Mouse (Mus musculus) urinary bladder, adult 18-20 months (tissue): ENCODE data around the gene Fthl17c.
"Not testable (repeated sequence)": the region's sequence is repeated elsewhere in the genome, so short reads cannot be mapped to it uniquely, and the experiment has no call there.

Experiments
- DNase-seq, 2 experiments: peaks; one replicate each; pipeline ENCODE4 v3.0.0; 2022; ENCODE audit warnings: low spot score in 2 of 2, mixed read lengths in 2 of 2

Fthl17c gene

GRCm38 (mm10) chrX:8976459-8976858, at the start of gene Fthl17c:
Gene Fthl17c, minus strand, starts transcription at chrX:8976559.
- DNase-seq: not testable (repeated sequence)

DNA sequence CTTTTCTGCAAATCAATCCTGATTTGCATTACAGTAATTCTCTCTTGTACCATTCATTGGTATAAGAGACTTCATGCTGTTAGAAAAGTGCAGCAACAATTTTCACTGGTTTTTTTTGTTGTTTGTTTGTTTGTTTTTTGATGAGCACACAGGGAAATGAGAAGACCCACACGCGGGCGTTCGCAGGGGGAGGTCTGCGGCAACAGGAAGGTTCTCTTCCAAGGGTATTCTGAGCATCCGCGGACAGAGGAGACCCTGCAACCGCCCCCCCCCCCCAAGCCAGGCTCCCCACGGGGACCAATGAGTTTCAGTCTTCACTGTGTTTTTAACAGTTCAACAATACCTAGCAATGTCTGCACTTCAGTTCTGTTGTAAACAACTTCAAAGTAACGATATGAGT, 43.1 kb upstream of the Fthl17c start:
- DNase-seq: no peak

DNA sequence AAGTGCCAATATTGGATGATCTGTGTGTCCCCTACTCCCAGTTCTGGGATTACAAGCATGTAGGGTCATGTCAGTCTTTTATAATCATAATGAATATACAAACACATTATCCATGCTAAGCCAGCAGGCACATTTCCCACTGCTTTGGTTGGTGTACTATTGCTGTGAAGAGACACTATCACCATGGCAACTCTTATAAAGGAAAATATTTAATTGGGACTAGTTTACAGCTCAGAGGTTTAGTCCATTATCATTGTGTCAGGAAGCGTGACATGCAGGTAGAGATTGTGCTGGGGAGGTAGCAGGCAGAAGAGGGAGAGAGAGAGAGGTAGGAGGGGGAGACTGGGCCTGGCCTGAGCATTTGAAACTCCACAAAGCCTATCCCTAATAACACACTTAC, 39.7 kb upstream of the Fthl17c start:
- no peak for DNase-seq

DNA sequence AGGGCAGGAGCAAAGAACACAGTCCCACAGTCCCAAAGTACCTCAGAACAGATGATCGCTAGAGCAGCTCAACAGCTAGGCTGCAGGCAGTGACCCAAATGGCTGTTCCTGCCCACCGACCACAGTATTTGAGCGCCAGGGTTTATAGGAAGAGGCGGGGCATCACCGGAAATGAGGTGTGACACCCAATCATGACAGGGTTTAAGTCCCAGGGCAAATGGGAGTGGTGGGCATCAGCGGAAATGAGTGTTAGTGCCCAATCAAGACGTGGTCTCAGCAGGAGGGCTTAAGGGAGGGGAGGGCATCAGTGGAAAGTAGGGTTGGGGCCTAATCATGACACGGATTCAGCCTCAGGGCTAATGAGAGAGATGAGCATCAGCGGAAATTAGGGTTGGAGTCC, 10.3 kb upstream of the Fthl17c start, which contains the start of gene Fthl17d:
Gene Fthl17d (minus strand): TSS at position 101 of the 400 bp plus-strand sequence.
- DNase-seq: not testable (repeated sequence)

GRCm38 (mm10) chrX:8964618-8965017, 11.7 kb downstream of the Fthl17c start:
- DNase-seq: not testable (repeated sequence)

GRCm38 (mm10) chrX:8962875-8963274, 13.5 kb downstream of the Fthl17c start, which contains the start of gene Fthl17b:
Gene Fthl17b, minus strand, starts transcription at chrX:8962975.
- DNase-seq: not testable (repeated sequence)

DNA sequence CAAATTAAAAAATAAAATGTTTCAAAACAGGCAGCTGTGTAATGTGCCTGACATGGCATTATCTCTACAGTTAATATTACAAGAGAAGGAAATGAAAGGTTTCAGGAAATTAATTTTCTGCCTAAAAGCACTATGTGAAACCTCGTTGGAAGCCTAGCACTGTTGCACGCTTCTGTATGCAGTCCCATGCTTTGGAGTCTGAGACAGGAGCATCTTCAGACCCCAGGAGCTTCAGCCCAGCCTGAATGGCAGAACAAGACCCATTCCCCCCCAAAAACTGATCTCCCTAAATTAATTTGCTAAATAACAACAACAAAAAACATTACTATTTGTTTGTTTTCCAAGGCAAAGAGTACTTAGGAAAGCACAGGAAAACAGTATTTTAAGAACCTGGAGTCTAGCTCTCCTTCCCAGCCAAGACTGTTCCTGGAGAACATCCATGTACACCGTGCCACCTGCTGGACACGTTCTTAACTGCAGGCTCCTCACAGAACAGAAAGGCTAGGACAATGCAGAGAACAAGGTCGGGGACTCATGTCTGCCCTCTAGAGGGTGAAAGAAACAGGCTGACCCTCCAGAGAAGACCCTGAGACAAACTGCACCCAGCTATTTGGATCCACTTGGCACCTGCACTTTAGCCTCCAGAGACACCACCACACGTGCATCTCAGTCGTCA, 28.1 kb downstream of the Fthl17c start:
- peak; percentile 58 to 63 for DNase-seq

GRCm38 (mm10) chrX:8944041-8944440, 32.3 kb downstream of the Fthl17c start:
- DNase-seq: no peak

DNA sequence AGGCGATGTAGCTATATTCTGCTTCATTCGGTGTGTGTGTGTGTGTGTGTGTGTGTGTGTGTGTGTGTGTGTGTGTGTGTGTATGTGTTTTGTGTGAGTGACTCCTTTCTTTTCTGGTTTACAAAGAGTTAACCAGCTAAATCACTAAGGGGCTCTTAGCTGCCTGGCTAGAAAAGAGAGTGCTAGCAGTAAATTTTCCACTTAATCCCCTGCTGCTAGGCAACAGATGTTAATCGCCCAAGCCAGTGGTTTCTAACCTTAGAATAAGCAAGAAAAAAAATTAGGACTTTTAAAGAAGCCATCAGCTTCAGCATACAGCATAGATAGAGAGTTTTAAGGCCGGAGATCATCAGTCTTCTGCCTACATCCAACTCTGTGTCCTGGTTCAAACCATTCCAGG, 49.1 kb downstream of the Fthl17c start:
- no peak for DNase-seq
